Mouse (Mus musculus): ENCODE measurements at regions not wholly inside any gene's neighbourhood (a gene's known extent, or its start where the extent isn't known, plus 50 kb on each side); places are given as distances from the start of the nearest gene placed in this dataset.
A peak's percentile ranks its signal among the peaks of the same experiment; 100 is the strongest.

DNA sequence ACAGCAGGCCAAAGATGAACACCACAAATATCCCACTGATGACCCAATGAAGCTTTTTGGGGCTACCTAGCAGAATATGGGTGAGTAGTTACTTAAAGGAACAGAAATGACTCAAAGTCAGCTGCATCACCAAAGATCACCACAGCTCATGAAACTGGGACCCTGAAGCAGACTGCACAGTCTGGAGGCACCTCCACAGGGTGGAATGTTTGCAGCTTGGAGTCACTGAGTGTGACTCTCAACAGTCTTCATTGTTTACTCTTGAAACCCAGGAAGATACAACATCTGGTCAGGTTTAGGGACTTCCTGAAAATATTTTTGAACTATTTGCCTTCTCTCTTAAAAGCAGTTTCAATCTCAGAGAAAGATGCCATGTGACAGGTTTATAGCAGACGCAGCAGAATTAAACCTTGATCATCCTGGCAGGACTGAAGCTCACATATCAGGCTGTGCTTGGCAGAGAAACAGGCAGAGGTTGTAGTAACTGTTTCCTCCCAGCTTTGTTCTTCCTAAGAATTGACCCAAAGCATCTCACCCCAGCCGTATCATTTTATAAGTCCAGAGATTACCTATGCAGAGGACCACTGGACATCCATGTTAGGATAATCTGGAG lies 944.1 kb upstream of the Adgrl4 start:
- 87% methylated on average over 2 of the region's 2 CpGs for WGBS
- Histone ChIP-seq H3K4me3 (ENCODE audit: insufficient read depth, low read depth, low read length) (no peak overlapping the region), H3K27ac (ENCODE audit: insufficient read depth, low read depth, low read length) (no peak overlapping the region), H3K4me1 (ENCODE audit: control insufficient read depth, insufficient read depth, low read length) (no peaks in the 10 kb centered on the region)
- no peak for TF ChIP-seq POLR2A (IDR thresholded peaks at IDR 0.05; ENCODE audit: insufficient read depth, low read depth, low read length)
- no peak for TF ChIP-seq CTCF (IDR thresholded peaks at IDR 0.05; ENCODE audit: insufficient read depth, low read depth, low read length)

GRCm38 (mm10) chr3:150530966-150531365 lies 906.7 kb upstream of the Adgrl4 start:
- Histone ChIP-seq H3K27ac (ENCODE audit: insufficient read depth, low read depth, low read length) (no peak overlapping the region), H3K4me1 (ENCODE audit: control insufficient read depth, insufficient read depth, low read length) (no peaks in the 10 kb centered on the region), H3K4me3 (ENCODE audit: insufficient read depth, low read depth, low read length) (no peak overlapping the region)
- no peak for TF ChIP-seq POLR2A (IDR thresholded peaks at IDR 0.05; ENCODE audit: insufficient read depth, low read depth, low read length)
- TF ChIP-seq CTCF (IDR thresholded peaks at IDR 0.05; ENCODE audit: insufficient read depth, low read depth, low read length), result no peak
- WGBS, result 94% methylated on average over 3 of the region's 3 CpGs

DNA sequence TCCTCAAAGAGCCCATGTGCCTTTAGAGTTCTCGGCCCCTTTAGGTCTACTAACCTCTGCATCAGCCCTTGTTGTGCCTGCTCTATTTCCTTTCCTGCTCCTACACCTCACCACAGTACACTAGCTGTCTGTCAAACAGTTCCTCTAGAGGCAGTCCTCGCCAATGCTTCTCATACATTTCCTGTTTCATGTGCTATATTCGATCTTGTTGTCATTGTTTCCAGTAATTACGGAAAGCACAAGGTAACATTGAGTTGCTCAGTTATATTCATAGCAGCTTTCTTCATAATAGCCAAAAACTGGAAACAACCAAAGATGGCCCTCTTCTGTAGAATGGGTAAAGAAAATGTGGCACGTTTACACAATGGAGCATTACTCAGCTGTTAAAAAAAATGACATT lies 894.6 kb upstream of the Adgrl4 start:
- H3K4me3 ChIP-seq (ENCODE audit: insufficient read depth, low read depth, low read length), result no peak overlapping the region
- TF ChIP-seq POLR2A (IDR thresholded peaks at IDR 0.05; ENCODE audit: insufficient read depth, low read depth, low read length), result no peak
- TF ChIP-seq CTCF (IDR thresholded peaks at IDR 0.05; ENCODE audit: insufficient read depth, low read depth, low read length), result no peak
- no peaks in the 10 kb centered on the region for H3K4me1 ChIP-seq (ENCODE audit: control insufficient read depth, insufficient read depth, low read length)
- 87% methylated on average over 5 of the region's 5 CpGs for WGBS
- H3K27ac ChIP-seq (ENCODE audit: insufficient read depth, low read depth, low read length), result no peak overlapping the region

DNA sequence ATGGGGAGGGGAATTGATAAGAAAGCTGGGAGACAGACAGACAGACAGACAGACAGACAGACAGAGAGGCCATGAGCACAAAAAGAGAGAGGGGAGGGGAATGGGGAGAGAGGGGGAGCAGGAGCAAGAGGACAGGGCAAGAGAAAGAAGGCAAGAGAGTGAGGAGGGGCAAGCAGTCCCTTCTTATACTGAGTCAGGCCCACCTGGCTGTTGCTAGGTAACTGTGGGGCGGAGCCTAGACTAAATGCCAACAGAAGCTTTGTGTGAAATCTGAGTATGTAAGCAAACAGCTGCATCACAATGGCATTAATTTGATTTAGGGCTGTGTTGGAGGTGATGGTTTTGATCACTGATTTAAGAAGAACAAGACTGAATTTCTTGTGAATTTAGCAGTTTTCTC lies 849.2 kb upstream of the Adgrl4 start:
- Histone ChIP-seq H3K4me1 (ENCODE audit: control insufficient read depth, insufficient read depth, low read length) (no peaks in the 10 kb centered on the region), H3K27ac (ENCODE audit: insufficient read depth, low read depth, low read length) (no peak overlapping the region), H3K4me3 (ENCODE audit: insufficient read depth, low read depth, low read length) (no peak overlapping the region)
- no peak for TF ChIP-seq POLR2A (IDR thresholded peaks at IDR 0.05; ENCODE audit: insufficient read depth, low read depth, low read length)
- TF ChIP-seq CTCF (IDR thresholded peaks at IDR 0.05; ENCODE audit: insufficient read depth, low read depth, low read length), result no peak
- 69% methylated on average over 1 of the region's 1 CpGs for WGBS

GRCm38 (mm10) chr3:150590978-150591377 lies 846.7 kb upstream of the Adgrl4 start:
- Histone ChIP-seq H3K27ac (ENCODE audit: insufficient read depth, low read depth, low read length) (no peak overlapping the region), H3K4me3 (ENCODE audit: insufficient read depth, low read depth, low read length) (no peak overlapping the region), H3K4me1 (ENCODE audit: control insufficient read depth, insufficient read depth, low read length) (no peaks in the 10 kb centered on the region)
- TF ChIP-seq POLR2A (IDR thresholded peaks at IDR 0.05; ENCODE audit: insufficient read depth, low read depth, low read length) (no peak), CTCF (IDR thresholded peaks at IDR 0.05; ENCODE audit: insufficient read depth, low read depth, low read length) (no peak)
- 96% methylated on average over 2 of the region's 2 CpGs for WGBS

- 76% methylated on average over 2 of the region's 2 CpGs for WGBS
- Histone ChIP-seq H3K4me1 (ENCODE audit: control insufficient read depth, insufficient read depth, low read length) (no peaks in the 10 kb centered on the region), H3K4me3 (ENCODE audit: insufficient read depth, low read depth, low read length) (no peak overlapping the region), H3K27ac (ENCODE audit: insufficient read depth, low read depth, low read length) (no peak overlapping the region)
- no peak for TF ChIP-seq POLR2A (IDR thresholded peaks at IDR 0.05; ENCODE audit: insufficient read depth, low read depth, low read length)
- TF ChIP-seq CTCF (IDR thresholded peaks at IDR 0.05; ENCODE audit: insufficient read depth, low read depth, low read length), result no peak
Measured at GRCm38 (mm10) chr3:150603400-150604095, 834.1 kb upstream of the Adgrl4 start.

DNA sequence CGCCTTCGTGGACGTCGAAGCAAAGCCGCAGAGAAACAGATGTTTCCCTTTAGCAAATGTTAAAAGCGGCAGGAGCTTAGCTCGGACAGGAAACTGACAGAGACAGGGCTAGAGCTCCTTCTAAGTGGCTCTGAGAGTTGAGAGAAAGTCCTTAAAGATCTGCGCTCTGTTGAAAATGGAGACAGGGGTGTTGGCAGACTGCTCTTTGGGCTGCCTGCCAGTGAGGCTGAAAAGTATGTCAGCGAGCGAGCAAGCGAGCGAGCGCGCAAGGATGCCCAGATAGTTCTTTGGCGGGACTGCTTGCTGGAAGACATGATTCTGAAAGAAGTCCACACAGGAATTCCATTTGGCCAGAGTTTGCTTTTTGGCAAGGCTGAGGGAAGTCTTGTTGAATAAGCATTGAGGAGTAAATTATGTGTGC lies 827.0 kb upstream of the Adgrl4 start:
- no peaks in the 10 kb centered on the region for H3K4me1 ChIP-seq (ENCODE audit: control insufficient read depth, insufficient read depth, low read length)
- TF ChIP-seq POLR2A (IDR thresholded peaks at IDR 0.05; ENCODE audit: insufficient read depth, low read depth, low read length) (no peak), CTCF (IDR thresholded peaks at IDR 0.05; ENCODE audit: insufficient read depth, low read depth, low read length) (no peak)
- H3K27ac ChIP-seq (ENCODE audit: insufficient read depth, low read depth, low read length), result no peak overlapping the region
- peak overlapping the region; percentile 40 for H3K4me3 ChIP-seq (ENCODE audit: insufficient read depth, low read depth, low read length)
- 17% methylated on average over 15 of the region's 15 CpGs for WGBS

DNA sequence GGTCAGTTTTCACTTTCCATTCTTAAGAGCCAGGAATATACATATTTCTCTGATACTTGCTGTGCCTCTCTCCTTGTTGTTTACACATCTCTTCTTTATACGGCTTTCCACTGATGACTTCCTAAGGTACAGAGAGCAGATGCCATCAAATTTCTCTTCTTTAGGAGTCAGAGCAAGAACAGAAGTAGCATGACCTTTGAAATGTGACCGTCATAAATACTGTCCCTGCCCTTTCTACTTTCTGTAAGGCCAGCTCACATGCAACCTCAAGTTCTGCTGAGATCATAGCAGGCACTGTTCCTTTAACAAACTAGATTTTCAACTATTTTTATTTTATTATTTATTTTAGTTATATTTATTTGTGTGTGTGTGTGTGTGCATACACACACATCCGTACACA lies 800.1 kb upstream of the Adgrl4 start:
- Histone ChIP-seq H3K4me1 (ENCODE audit: control insufficient read depth, insufficient read depth, low read length) (no peaks in the 10 kb centered on the region), H3K27ac (ENCODE audit: insufficient read depth, low read depth, low read length) (no peak overlapping the region), H3K4me3 (ENCODE audit: insufficient read depth, low read depth, low read length) (no peak overlapping the region)
- TF ChIP-seq POLR2A (IDR thresholded peaks at IDR 0.05; ENCODE audit: insufficient read depth, low read depth, low read length) (no peak), CTCF (IDR thresholded peaks at IDR 0.05; ENCODE audit: insufficient read depth, low read depth, low read length) (no peak)
- 98% methylated on average over 3 of the region's 3 CpGs for WGBS

GRCm38 (mm10) chr3:150640004-150640676 lies 797.5 kb upstream of the Adgrl4 start:
- no peaks in the 10 kb centered on the region for H3K4me1 ChIP-seq (ENCODE audit: control insufficient read depth, insufficient read depth, low read length)
- WGBS, result 96% methylated on average over 8 of the region's 8 CpGs
- H3K27ac ChIP-seq (ENCODE audit: insufficient read depth, low read depth, low read length), result no peak overlapping the region
- H3K4me3 ChIP-seq (ENCODE audit: insufficient read depth, low read depth, low read length), result no peak overlapping the region
- no peak for TF ChIP-seq POLR2A (IDR thresholded peaks at IDR 0.05; ENCODE audit: insufficient read depth, low read depth, low read length)
- no peak for TF ChIP-seq CTCF (IDR thresholded peaks at IDR 0.05; ENCODE audit: insufficient read depth, low read depth, low read length)
